Comparison of ENCODE assay signal across 9 mouse cellular contexts in the genomic region with DNA sequence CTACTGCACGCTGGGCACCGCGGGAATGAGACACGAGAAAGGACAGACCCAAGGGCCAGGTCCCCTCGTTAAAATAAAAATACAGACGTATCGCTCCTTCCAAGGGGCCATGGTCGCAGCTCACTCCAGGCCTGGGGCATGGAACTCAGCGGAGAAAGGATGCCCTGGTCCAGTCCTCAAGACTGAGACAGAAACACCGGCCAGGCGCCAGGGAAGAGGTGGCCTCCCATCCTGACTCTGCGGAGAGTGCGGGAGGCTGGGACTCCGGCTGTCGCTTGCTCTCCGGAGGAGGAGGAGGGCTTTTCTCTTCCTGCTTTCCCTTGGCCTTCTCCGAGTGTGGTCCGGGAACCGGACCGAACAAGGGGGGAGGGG. TPM values are rescaled to one million over a fixed set of nuclear protein-coding genes. Genes with fewer than 3 reads are reported as not detected.
DNase-seq lines count a peak whose midpoint lies in the region; ATAC-seq lines count a peak whose summit lies in the region.
"Had no signal": no experiment of that assay in that cellular context is flagged by ENCODE, and none has a peak within 500 bp of the region (broad histone marks: within the 10 kb centered on the region; RNA-seq: fewer than 3 reads in every experiment).

No protein-coding gene starts in this region.

- no peaks in the 10 kb centered on the region for H3K9me3 ChIP-seq in hindbrain, embryonic 11.5 days (ENCODE audit: control insufficient read depth, low read length)
- H3K9me3 ChIP-seq in midbrain, embryonic 13.5 days, result no peaks in the 10 kb centered on the region

- no peak overlapping the region for H3K27ac ChIP-seq in hindbrain, embryonic 11.5 days (ENCODE audit: low read depth, low read length)
- H3K27ac ChIP-seq in midbrain, embryonic 13.5 days, result no peak overlapping the region

- peak overlapping the region; percentile 34 for H3K4me3 ChIP-seq in hindbrain, embryonic 11.5 days (ENCODE audit: low read depth, low read length)
- peak overlapping the region; percentile 34 for H3K4me3 ChIP-seq in midbrain, embryonic 13.5 days (replicated peaks)

- H3K4me1 ChIP-seq in hindbrain, embryonic 11.5 days (replicated peaks; ENCODE audit: control insufficient read depth, insufficient read depth, low read length), result peaks cover 21% of the 10 kb centered on the region
- H3K4me1 ChIP-seq in midbrain, embryonic 13.5 days (replicated peaks), result peaks cover 53% of the 10 kb centered on the region

- peak; percentile 80 for DNase-seq in heart, adult 11 months
- no peak for DNase-seq in heart, adult 8-10 months (ENCODE audit: low spot score)
- peak; percentile 55 for DNase-seq in embryo, embryonic 10 days (ENCODE audit: low spot score)
- no peak for DNase-seq in hindbrain, embryonic 11.5 days (ENCODE audit: low spot score)
- DNase-seq in ovary, adult 18-20 months (ENCODE audit: low spot score), result no peak
- no peak for DNase-seq in cerebellum, adult 9-11 months
- no peak for DNase-seq in lung, adult 18-20 months

- no peak overlapping the region for H3K9ac ChIP-seq in hindbrain, embryonic 11.5 days (ENCODE audit: low read depth, low read length)
- H3K9ac ChIP-seq in midbrain, embryonic 13.5 days (replicated peaks), result peak overlapping the region; percentile 48; the same call in 1 of the 2 replicates

- peaks cover 86% of the 10 kb centered on the region for H3K27me3 ChIP-seq in hindbrain, embryonic 11.5 days (ENCODE audit: control insufficient read depth, insufficient read depth, low read length)
- H3K27me3 ChIP-seq in midbrain, embryonic 13.5 days, result peaks cover 95% of the 10 kb centered on the region

- H3K4me2 ChIP-seq in hindbrain, embryonic 11.5 days (replicated peaks; ENCODE audit: low read depth, low read length), result peak overlapping the region; percentile 63
- peak overlapping the region; percentile 57 for H3K4me2 ChIP-seq in midbrain, embryonic 13.5 days (replicated peaks)

- ATAC-seq in hindbrain, embryonic 11.5 days (ENCODE audit: low FRiP score), result no peak
- no peak for ATAC-seq in midbrain, embryonic 13.5 days

- WGBS in hindbrain, embryonic 11.5 days, result under 1% methylated on average over 20 of the region's 20 CpGs
- WGBS in midbrain, embryonic 13.5 days, result under 1% methylated on average over 19 of the region's 20 CpGs

- no peaks in the 10 kb centered on the region for H3K36me3 ChIP-seq in hindbrain, embryonic 11.5 days (ENCODE audit: control insufficient read depth, insufficient read depth, low read length)
- no peaks in the 10 kb centered on the region for H3K36me3 ChIP-seq in midbrain, embryonic 13.5 days

RNA-seq across cellular contexts. Expression of a gene that starts 2.9 kb away (rescaled TPM):
- not detected for total RNA-seq in heart, adult 8-10 months (2022)
- 0.20 and 0.38 TPM in 2 replicates for polyA plus RNA-seq in hindbrain, embryonic 11.5 days (2014; fragmentation: Nextera tagmentation; extraction: Ambion mirVana)
- polyA plus RNA-seq in midbrain, embryonic 13.5 days (2015; fragmentation: Nextera tagmentation; extraction: Ambion mirVana), result 0.85 and 1.0 TPM in 2 replicates
- total RNA-seq: neutrophil, adult 5-6 weeks had no signal

RNA-seq across cellular contexts. Expression of a gene that starts 59.6 kb away (rescaled TPM):
- 10 to 100 TPM; 24.8 to 29.5 (median 27.4) TPM for total RNA-seq in heart, adult 8-10 months (2022)
- 9.1 and 10.9 TPM in 2 replicates for polyA plus RNA-seq in hindbrain, embryonic 11.5 days (2014; fragmentation: Nextera tagmentation; extraction: Ambion mirVana)
- polyA plus RNA-seq in midbrain, embryonic 13.5 days (2015; fragmentation: Nextera tagmentation; extraction: Ambion mirVana), result 10.8 and 14.4 TPM in 2 replicates

Comparison
In these comparisons a context has a peak if more than half of its experiments do, and no peak if none do; other contexts are left out.
1. DNase-seq: peak in heart, adult 11 months (single experiment) and embryo, embryonic 10 days (single experiment); none in heart, adult 8-10 months (single experiment), hindbrain, embryonic 11.5 days (single experiment), ovary, adult 18-20 months (single experiment), cerebellum, adult 9-11 months (single experiment) and lung, adult 18-20 months (0 of 2).